Mouse (Mus musculus) Patski (cell line): ENCODE measurements at regions not wholly inside any gene's neighbourhood (a gene's known extent, or its start where the extent isn't known, plus 50 kb on each side); places are given as distances from the start of the nearest gene placed in this dataset.

Source experiments
- ATAC-seq: fragments of 100-300 bp; one replicate; pipeline ENCODE4 v1.8.0; 2021
- CTCF ChIA-PET: fragments of 350-600 bp; sonication (Branson Sonifier 250); formaldehyde crosslinking; loops from one replicate; lab custom pipeline; 2022; ENCODE audit warnings: inconsistent platforms; lab: Charles Lee
- POLR2A ChIA-PET: fragments of 350-600 bp; sonication (Branson Sonifier 250); formaldehyde crosslinking; loops from one replicate; lab custom pipeline; 2022; ENCODE audit warnings: antibody characterized with exemption, inconsistent platforms; lab: Charles Lee
- DNase-seq: peaks from one replicate; pipeline ENCODE4 v3.0.0-alpha.2; 2011; ENCODE audit warnings: low read depth, low spot score
- H3K27me3 ChIP-seq: fragments of 371-371 bp; one replicate; pipeline ENCODE4 v1.5.1; 2021
- CTCF ChIP-seq: fragments of 100-300 bp; IDR thresholded peaks from one replicate; pipeline ENCODE4 v1.5.1; 2021
- in situ Hi-C: fragments of 300-500 bp; cut with MboI; formaldehyde crosslinking; loops from 3 replicates; pipeline ENCODE4 v1.11.1; 2018; ENCODE audit warnings: low pct_unique_long_range_greater_than_20kb, mixed read lengths

DNA sequence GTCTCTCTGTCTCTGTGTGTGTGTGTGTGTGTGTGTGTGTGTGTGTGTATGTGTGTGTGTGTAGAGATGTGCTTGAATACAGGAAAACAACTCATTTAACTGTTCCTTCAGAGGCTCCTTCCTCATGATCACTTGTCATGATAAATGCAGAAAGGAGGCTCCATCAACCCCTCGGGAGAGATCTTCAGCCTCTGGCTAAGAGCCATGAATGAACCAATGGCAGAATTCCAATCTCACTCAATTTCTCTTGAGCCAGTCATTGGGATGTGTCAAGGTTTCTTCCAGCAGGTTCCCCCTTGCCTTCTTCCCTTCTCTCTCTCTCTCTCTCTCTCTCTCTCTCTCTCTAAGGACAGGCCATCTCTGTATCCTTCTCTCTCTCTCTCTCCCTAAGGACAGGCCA, 124.1 kb downstream of the Adamts1 start:
- peaks cover 35% of the 10 kb centered on the region for H3K27me3 ChIP-seq
- no peak for ATAC-seq
- no peak for DNase-seq
- TF ChIP-seq CTCF, result no peak
- in situ Hi-C loops, result loop anchor here (5.0 to 25.0 kb wide), 2 partner anchors 726 to 941 kb away; partner anchors contain the start of gene Mrpl39
- ChIA-PET CTCF (no interaction called here), POLR2A (no interaction called here)

GRCm38 (mm10) chr16:85678228-85678627, 124.7 kb downstream of the Adamts1 start:
- no peak for DNase-seq
- ATAC-seq, result no peak
- peaks cover 41% of the 10 kb centered on the region for H3K27me3 ChIP-seq
- in situ Hi-C loops, result loop anchor here (5.0 to 25.0 kb wide), 2 partner anchors 726 to 941 kb away; partner anchors contain the start of gene Mrpl39
- ChIA-PET CTCF (no interaction called here), POLR2A (no interaction called here)
- TF ChIP-seq CTCF, result peak; percentile 27

DNA sequence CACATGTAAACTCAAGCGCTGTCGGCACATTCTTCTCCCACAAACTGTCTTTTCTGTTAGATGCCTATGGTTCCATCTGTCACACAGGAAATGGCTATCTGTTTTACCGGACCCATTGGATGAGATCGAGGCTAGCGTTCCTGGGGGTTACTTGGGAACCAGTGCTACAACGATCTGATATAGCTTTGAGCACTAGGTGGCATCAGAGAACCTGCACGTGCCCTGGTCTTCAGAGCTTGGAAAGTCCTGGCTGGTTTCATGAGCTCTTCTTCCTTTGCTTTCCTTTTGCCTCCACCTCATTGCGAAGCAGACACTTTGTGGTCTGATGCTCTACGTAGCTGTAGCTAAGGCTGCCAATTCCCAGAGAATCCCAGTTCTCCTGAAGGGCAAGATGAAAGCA, 123.8 kb upstream of the Cyyr1 start:
- ChIA-PET POLR2A (no interaction called here), CTCF (interaction anchor here (0.8 to 1.4 kb wide), 2 partner anchors 126 to 832 kb away, joined by 3 to 4 read pairs; partner anchors contain the start of gene Adamts1)
- ATAC-seq (no peak), DNase-seq (no peak)
- peaks cover 44% of the 10 kb centered on the region for H3K27me3 ChIP-seq
- in situ Hi-C loops, result loop anchor here (5.0 to 25.0 kb wide), 2 partner anchors 725 to 940 kb away; partner anchors contain the start of gene Mrpl39
- peak; percentile 72 for TF ChIP-seq CTCF

GRCm38 (mm10) chr16:85668767-85669166, 115.6 kb upstream of the Cyyr1 start:
- ChIA-PET CTCF (no interaction called here), POLR2A (no interaction called here)
- H3K27me3 ChIP-seq, result peaks cover 32% of the 10 kb centered on the region
- peak; percentile 30 for TF ChIP-seq CTCF
- in situ Hi-C loops, result no loop called here
- DNase-seq (no peak), ATAC-seq (no peak)

GRCm38 (mm10) chr16:85667790-85668189, 114.6 kb upstream of the Cyyr1 start:
- DNase-seq, result no peak
- ChIA-PET POLR2A (no interaction called here), CTCF (no interaction called here)
- in situ Hi-C loops, result no loop called here
- H3K27me3 ChIP-seq, result peaks cover 28% of the 10 kb centered on the region
- no peak for ATAC-seq
- no peak for TF ChIP-seq CTCF

DNA sequence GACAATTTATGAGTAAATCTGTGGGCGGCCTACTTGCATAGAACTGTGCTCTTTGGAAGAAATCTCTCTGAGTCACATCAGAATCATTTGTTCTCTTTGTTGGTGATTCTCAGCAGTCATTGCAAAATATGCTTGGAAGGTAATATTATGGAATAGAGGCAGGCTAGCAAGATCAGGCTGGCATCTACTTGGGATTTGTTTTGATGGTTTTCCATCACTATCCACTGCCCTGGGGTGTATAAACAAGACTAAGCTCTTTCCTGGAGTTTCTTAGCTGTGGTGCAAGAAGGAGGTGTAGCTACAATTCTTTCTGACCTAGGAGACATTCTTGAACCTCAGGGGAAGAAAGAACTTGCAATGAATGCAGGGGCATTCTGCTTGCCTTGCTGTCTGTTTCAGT, 96.3 kb upstream of the Cyyr1 start:
- TF ChIP-seq CTCF, result no peak
- ATAC-seq (no peak), DNase-seq (no peak)
- H3K27me3 ChIP-seq, result peaks cover 13% of the 10 kb centered on the region
- in situ Hi-C loops, result no loop called here
- ChIA-PET CTCF (no interaction called here), POLR2A (no interaction called here)

- H3K27me3 ChIP-seq, result peaks cover 58% of the 10 kb centered on the region
- no peak for TF ChIP-seq CTCF
- POLR2A ChIA-PET, result no interaction called here
- no peak for ATAC-seq
- CTCF ChIA-PET, result no interaction called here
- in situ Hi-C loops, result no loop called here
- no peak for DNase-seq
Observed at GRCm38 (mm10) chr16:85640992-85641391, 87.8 kb upstream of the Cyyr1 start.

DNA sequence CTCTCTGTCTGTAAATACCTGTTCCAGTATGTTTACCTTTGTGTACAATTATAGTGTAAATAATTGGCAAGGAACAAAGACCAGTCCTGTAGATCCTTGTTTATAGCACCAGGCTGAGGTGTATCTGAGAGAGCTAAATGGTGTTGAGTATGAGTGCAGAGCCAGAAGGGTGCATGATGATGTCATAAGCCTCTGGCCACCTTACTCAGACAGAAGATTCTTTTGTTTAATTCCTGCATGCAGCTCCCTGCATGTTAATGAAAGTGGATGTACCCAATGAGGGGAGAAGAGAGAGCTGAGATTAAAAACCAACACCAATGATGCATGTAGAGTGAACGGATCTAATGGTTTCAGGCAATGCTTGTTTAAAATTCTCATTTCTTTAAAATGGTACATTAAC, 83.9 kb upstream of the Cyyr1 start:
- no peak for DNase-seq
- POLR2A ChIA-PET, result no interaction called here
- TF ChIP-seq CTCF, result no peak
- H3K27me3 ChIP-seq, result peaks cover 55% of the 10 kb centered on the region
- CTCF ChIA-PET, result no interaction called here
- no peak for ATAC-seq
- in situ Hi-C loops, result no loop called here

GRCm38 (mm10) chr16:85629738-85630137, 76.5 kb upstream of the Cyyr1 start:
- no peak for TF ChIP-seq CTCF
- ATAC-seq (no peak), DNase-seq (no peak)
- in situ Hi-C loops, result no loop called here
- ChIA-PET CTCF (no interaction called here), POLR2A (no interaction called here)
- peaks cover 31% of the 10 kb centered on the region for H3K27me3 ChIP-seq

DNA sequence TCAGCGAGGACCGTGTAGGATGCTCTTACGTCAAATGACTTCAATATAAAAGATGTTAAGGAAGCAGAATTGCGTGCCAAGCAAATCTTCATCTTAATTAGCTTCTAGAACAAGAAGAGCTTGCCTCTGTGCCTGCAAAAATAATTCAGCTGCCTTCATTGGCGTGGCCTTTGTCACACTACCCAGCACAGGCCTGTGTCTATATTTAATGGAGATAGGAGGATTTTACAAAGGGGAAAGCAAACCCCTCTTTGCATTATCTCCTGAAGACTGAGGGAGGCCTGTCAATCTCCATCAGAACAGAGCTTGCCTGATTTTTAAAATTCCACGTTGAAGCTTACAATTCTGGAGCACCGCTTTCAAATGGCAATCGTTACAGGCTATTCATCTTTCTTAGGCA, 71.3 kb upstream of the Cyyr1 start:
- ATAC-seq (no peak), DNase-seq (no peak)
- POLR2A ChIA-PET, result no interaction called here
- CTCF ChIA-PET, result no interaction called here
- in situ Hi-C loops, result no loop called here
- no peak for TF ChIP-seq CTCF
- peaks cover 44% of the 10 kb centered on the region for H3K27me3 ChIP-seq

GRCm38 (mm10) chr16:85604089-85604488, 50.9 kb upstream of the Cyyr1 start:
- ATAC-seq (no peak), DNase-seq (no peak)
- in situ Hi-C loops, result no loop called here
- CTCF ChIA-PET, result interaction anchor here (0.8 kb wide), 1 partner anchor 333 kb away, joined by 3 read pairs; no protein-coding TSS in a partner anchor
- TF ChIP-seq CTCF, result no peak
- H3K27me3 ChIP-seq, result no peaks in the 10 kb centered on the region
- POLR2A ChIA-PET, result no interaction called here
